Mouse (Mus musculus) hindbrain, postnatal 0 days (tissue): Measurements from ENCODE around the gene Cela1. TPM values are rescaled to one million over a fixed set of nuclear protein-coding genes. Genes with fewer than 3 reads are reported as not detected.

ENCODE experiments used
- ATAC-seq: fragments of 200-750 bp; cut with Nextera tagmentation; 2 replicates; pipeline ENCODE4 v1.8.0; 2017; ENCODE audit warnings: mild to moderate bottlenecking, moderate TSS enrichment, moderate library complexity
- DNase-seq: peaks from one replicate; pipeline ENCODE4 v3.0.0-alpha.2; 2015; ENCODE audit warnings: low spot score
- H3K27ac ChIP-seq: fragments of 300-500 bp; sonication (generic); 2 replicates; pipeline ENCODE4 v1.5.1; 2014; ENCODE audit warnings: mild to moderate bottlenecking
- H3K27me3 ChIP-seq: fragments of 300-500 bp; sonication (generic); 2 replicates; pipeline ENCODE4 v1.6.1; 2014; ENCODE audit warnings: low read length, mixed read lengths; ENCODE audit not compliant: insufficient read depth
- H3K36me3 ChIP-seq: fragments of 300-500 bp; sonication (generic); 2 replicates; pipeline ENCODE4 v1.6.1; 2014; ENCODE audit warnings: low read length, mixed read lengths; ENCODE audit not compliant: insufficient read depth
- H3K4me1 ChIP-seq: fragments of 300-500 bp; sonication (generic); 2 replicates; pipeline ENCODE4 v1.6.1; 2014; ENCODE audit warnings: antibody characterized with exemption, low read length, mixed read lengths; ENCODE audit not compliant: insufficient read depth
- H3K4me2 ChIP-seq: fragments of 300-500 bp; sonication (generic); 2 replicates; pipeline ENCODE4 v1.6.1; 2014; ENCODE audit warnings: low read depth, mild to moderate bottlenecking, low read length, moderate library complexity, mixed read lengths
- H3K4me3 ChIP-seq: fragments of 300-500 bp; sonication (generic); 2 replicates; pipeline ENCODE4 v1.5.1; 2014; ENCODE audit warnings: low read length
- H3K9ac ChIP-seq: fragments of 300-500 bp; sonication (generic); replicated peaks from 2 replicates; pipeline ENCODE4 v1.6.1; 2014; ENCODE audit warnings: mild to moderate bottlenecking, low read length, moderate library complexity, mixed read lengths
- H3K9me3 ChIP-seq: fragments of 300-500 bp; sonication (generic); 2 replicates; pipeline ENCODE4 v1.6.1; 2016; ENCODE audit warnings: low read length, mixed read lengths
- CTCF ChIP-seq: IDR thresholded peaks from 2 replicates; pipeline ENCODE4 v1.5.1; 2016; ENCODE audit warnings: antibody characterized with exemption, control low read depth, low read depth
- WGBS: fragments of 180-500 bp; shearing (Covaris S2); extraction: QIAGEN DNeasy Blood & Tissue Kit; methylation state at CpG from one replicate; pipeline ENCODE4 v1.1.7; 2014; 5-methylcytosine and 5-hydroxymethylcytosine counted together
- polyA plus RNA-seq: library from polyadenylated mRNA; unstranded; fragments of >200 nt; fragmentation: Nextera tagmentation; extraction: Ambion mirVana; gene quantifications from 2 replicates; pipeline ENCODE4 v1.2.1, GENCODE M21; 2015
- total RNA-seq: library from RNA; depleted of rRNA; stranded (reverse); fragments of >200 nt; gene quantifications from 2 replicates; pipeline ENCODE4 v1.2.3, GENCODE M21; 2014

The Cela1 gene
- total and polyA plus RNA-seq, 2 experiments from 2014 or later = 1.8 to 3.1 TPM

DNA sequence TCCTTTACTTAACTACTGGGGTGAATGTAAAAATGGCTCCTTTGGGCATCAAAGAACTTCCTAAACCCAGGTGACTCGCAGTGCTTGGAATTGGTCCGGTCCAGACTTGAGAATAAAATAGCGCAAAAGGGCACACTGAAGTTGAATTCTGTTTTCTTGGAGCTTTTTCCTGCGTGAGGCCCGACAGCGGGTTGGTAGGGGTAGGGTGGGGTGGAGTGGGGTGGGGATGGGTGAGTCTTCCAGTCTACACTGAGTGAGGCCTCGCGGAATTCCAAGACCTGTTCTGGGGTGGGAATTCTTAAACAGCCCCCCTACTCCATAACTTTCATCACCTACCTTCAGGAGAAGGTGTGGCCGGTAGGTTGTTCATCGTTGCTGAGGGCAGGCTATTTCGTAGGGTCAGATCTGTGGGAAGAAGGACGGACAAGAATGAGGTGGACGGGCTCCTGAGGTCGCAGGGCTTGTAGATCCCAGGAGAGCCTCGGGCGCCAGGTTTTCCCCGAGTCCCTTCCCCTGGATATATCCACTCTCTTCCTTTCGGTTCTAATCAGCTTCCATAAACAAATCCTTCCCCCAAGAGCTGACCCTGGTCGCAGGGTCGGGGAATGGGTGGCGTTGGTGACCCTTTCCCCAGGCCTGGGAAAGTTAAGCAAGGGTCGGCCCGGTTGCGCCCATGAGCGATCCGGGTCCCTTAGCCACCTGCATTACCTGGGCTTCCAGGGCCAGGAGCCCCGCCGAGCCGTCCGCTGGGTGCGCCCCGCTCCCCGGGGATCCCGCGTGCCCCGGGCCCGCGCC, 51.7 kb downstream of the Cela1 start:
- DNase-seq (no peak), ATAC-seq (no peak)
- no peaks in the 10 kb centered on the region for H3K9me3 ChIP-seq
- TF ChIP-seq CTCF = no peak
- H3K36me3 ChIP-seq = no peaks in the 10 kb centered on the region
- 4% methylated on average over 38 of the region's 38 CpGs for WGBS
- peaks cover 41% of the 10 kb centered on the region for H3K27me3 ChIP-seq
- H3K4me1 ChIP-seq = 0 out of 2 replicates have a peak, but pooled peaks cover 3% of the 10 kb centered on the region
- peak overlapping the region; percentile 33; the same call in 1 of the 2 replicates for H3K9ac ChIP-seq
- H3K27ac ChIP-seq = no peak overlapping the region
- peak overlapping the region; percentile 69 for H3K4me2 ChIP-seq
- H3K4me3 ChIP-seq = peak overlapping the region; percentile 47

DNA sequence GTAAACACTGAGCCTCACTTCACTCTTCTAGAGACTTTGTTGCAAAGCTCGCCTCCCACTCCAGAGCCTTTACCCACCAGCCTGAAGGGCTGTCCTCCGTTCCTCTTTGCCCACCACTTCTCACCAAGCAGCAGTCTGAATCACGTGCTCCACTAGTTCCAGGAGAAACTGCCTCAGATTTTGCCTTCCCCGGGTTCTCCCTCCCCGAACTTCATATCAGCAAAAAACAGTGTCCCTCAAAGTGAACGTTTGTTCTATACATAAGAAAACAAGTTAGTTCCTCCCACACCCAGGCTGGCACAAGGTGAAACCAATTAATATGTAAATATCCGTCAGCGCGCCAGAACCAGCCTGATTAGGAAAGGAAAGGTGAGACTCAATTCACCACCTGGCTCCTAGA, 52.5 kb downstream of the Cela1 start:
- Histone ChIP-seq H3K4me1 (0 out of 2 replicates have a peak, but pooled peaks cover 3% of the 10 kb centered on the region), H3K9ac (no peak overlapping the region), H3K9me3 (no peaks in the 10 kb centered on the region), H3K4me2 (no peak overlapping the region), H3K36me3 (no peaks in the 10 kb centered on the region), H3K4me3 (no peak overlapping the region), H3K27ac (no peak overlapping the region), H3K27me3 (peaks cover 41% of the 10 kb centered on the region)
- 10% methylated on average over 9 of the region's 9 CpGs for WGBS
- DNase-seq (no peak), ATAC-seq (no peak)
- TF ChIP-seq CTCF = no peak

DNA sequence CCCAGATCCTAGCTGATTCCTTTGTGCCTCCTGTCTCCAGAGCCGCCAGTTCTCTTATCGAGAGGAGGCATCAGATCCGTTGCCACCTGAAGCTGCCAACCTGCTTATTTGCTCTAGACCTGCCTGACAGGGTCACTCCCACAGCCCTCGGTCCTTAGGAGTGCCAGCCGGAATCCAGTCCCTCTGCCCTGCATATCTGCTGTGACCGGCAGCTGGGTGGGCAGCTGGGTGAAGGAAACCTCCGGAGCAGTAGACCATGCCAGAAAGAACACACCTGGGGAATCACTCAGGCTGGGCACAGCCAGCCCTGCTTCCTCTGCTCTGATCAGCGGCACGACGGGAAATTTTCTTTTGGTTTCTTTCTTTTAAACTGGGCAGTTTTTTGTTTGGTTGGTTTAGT, 54.4 kb downstream of the Cela1 start:
- 82% methylated on average over 10 of the region's 10 CpGs for WGBS

GRCm38 (mm10) chr15:100632323-100632722, 55.4 kb downstream of the Cela1 start:
- H3K9me3 ChIP-seq = no peaks in the 10 kb centered on the region
- H3K4me1 ChIP-seq = 0 out of 2 replicates have a peak, but pooled peaks cover 3% of the 10 kb centered on the region
- no peaks in the 10 kb centered on the region for H3K36me3 ChIP-seq
- ATAC-seq (no peak), DNase-seq (no peak)
- H3K9ac ChIP-seq = no peak overlapping the region
- peaks cover 31% of the 10 kb centered on the region for H3K27me3 ChIP-seq
- TF ChIP-seq CTCF = no peak
- H3K4me2 ChIP-seq = no peak overlapping the region
- no peak overlapping the region for H3K27ac ChIP-seq
- 85% methylated on average over 5 of the region's 5 CpGs for WGBS
- H3K4me3 ChIP-seq = no peak overlapping the region

More for the DNA sequence above, 54.4 kb downstream of the Cela1 start:
- H3K27me3 ChIP-seq = peaks cover 41% of the 10 kb centered on the region
- H3K9ac ChIP-seq = no peak overlapping the region
- TF ChIP-seq CTCF = no peak
- no peaks in the 10 kb centered on the region for H3K36me3 ChIP-seq
- DNase-seq (no peak), ATAC-seq (no peak)
- H3K4me3 ChIP-seq = no peak overlapping the region
- 0 out of 2 replicates have a peak, but pooled peaks cover 3% of the 10 kb centered on the region for H3K4me1 ChIP-seq
- no peaks in the 10 kb centered on the region for H3K9me3 ChIP-seq
- H3K4me2 ChIP-seq = no peak overlapping the region
- no peak overlapping the region for H3K27ac ChIP-seq

- Histone ChIP-seq H3K27me3 (peaks cover 23% of the 10 kb centered on the region), H3K9me3 (no peaks in the 10 kb centered on the region), H3K4me3 (no peak overlapping the region), H3K4me2 (no peak overlapping the region), H3K9ac (no peak overlapping the region), H3K27ac (no peak overlapping the region), H3K36me3 (no peaks in the 10 kb centered on the region), H3K4me1 (no peaks in the 10 kb centered on the region)
- ATAC-seq = no peak
- no peak for TF ChIP-seq CTCF
- no peak for DNase-seq
- WGBS = 85% methylated on average over 12 of the region's 12 CpGs
Observed at GRCm38 (mm10) chr15:100631454-100632170, 56.1 kb downstream of the Cela1 start.

GRCm38 (mm10) chr15:100630126-100630525, 57.6 kb downstream of the Cela1 start:
- no peak overlapping the region for H3K4me3 ChIP-seq
- no peak for DNase-seq
- H3K9me3 ChIP-seq = no peaks in the 10 kb centered on the region
- no peak overlapping the region for H3K9ac ChIP-seq
- H3K36me3 ChIP-seq = no peaks in the 10 kb centered on the region
- peaks cover 9% of the 10 kb centered on the region; the same call in 1 of the 2 replicates for H3K27me3 ChIP-seq
- H3K27ac ChIP-seq = no peak overlapping the region
- no peaks in the 10 kb centered on the region for H3K4me1 ChIP-seq
- no peak overlapping the region for H3K4me2 ChIP-seq
- no peak for ATAC-seq
- WGBS = 38% methylated on average over 3 of the region's 3 CpGs
- TF ChIP-seq CTCF = no peak
